Mouse (Mus musculus): Measurements from ENCODE around the gene Slc25a16.

GRCm38 (mm10) chr10:62987341-62987740 lies 66.9 kb downstream of the Slc25a16 start:
- TF ChIP-seq CEBPB (IDR thresholded peaks at IDR 0.05; ENCODE audit: low read depth) (no peak), CTCF (IDR thresholded peaks at IDR 0.05; ENCODE audit: control insufficient read depth, insufficient read depth, insufficient read length) (no peak), MYOD1 (IDR thresholded peaks at IDR 0.05; ENCODE audit: control insufficient read depth, insufficient read length, low read depth) (no peak)

Measured in C2C12 (cell line).